Mouse (Mus musculus) embryonic fibroblast, embryonic 13.5 days (primary cell): Measurements from ENCODE around the gene Raf1.

Experiments used
- CTCF ChIP-seq: IDR thresholded peaks from 2 replicates; pipeline ENCODE4 v1.5.1; 2011; ENCODE audit warnings: mild to moderate bottlenecking, control low read depth, low read length, moderate library complexity, borderline replicate concordance; ENCODE audit not compliant: insufficient read depth
- POLR2A ChIP-seq: IDR thresholded peaks from 2 replicates; pipeline ENCODE4 v1.6.1; 2011; ENCODE audit warnings: low read depth, mild to moderate bottlenecking, control low read depth, low read length, moderate library complexity

DNA sequence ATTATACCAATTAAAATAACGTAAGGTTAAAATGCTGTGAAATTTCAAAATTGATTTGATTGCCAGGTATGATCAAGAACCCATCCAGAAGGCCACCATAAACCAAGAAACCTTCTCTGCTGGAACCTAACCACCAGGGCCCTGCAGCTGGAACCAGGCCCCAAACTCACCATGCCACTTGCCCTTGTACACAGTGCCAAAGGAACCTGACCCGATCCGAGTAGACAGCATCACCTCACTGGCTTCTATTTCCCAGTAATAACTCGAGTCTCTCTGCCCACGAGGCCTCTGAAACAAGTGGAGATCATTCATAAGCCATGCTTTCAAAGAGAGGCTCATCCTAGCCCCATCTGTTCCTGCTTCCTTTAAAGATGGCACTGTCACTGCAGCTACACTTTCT, 50.3 kb downstream of the Raf1 start:
- TF ChIP-seq POLR2A (no peak), CTCF (no peak)
